Mouse (Mus musculus) myocyte (in vitro differentiated cells): Measurements from ENCODE around the gene Cd2ap.

ENCODE experiments used
- CEBPB ChIP-seq: IDR thresholded peaks from 2 replicates; pipeline ENCODE4 v1.6.1; 2011; ENCODE audit warnings: mild to moderate bottlenecking, moderate library complexity; ENCODE audit not compliant: poor library complexity, insufficient read depth, severe bottlenecking
- E2F4 ChIP-seq: IDR thresholded peaks from one replicate; pipeline ENCODE4 v1.6.1; 2011; ENCODE audit warnings: mild to moderate bottlenecking, control low read depth, moderate library complexity; ENCODE audit not compliant: insufficient read depth
- MAX ChIP-seq: IDR thresholded peaks from one replicate; pipeline ENCODE4 v1.6.1; 2011; ENCODE audit warnings: low read depth, mild to moderate bottlenecking, control low read depth
- MYOD1 ChIP-seq, 3 experiments: IDR thresholded peaks; one replicate each; pipeline ENCODE4 v1.6.1; 2011; ENCODE audit warnings: control low read depth in 2 of 3, low read depth in 2 of 3, mild to moderate bottlenecking in 2 of 3, moderate library complexity in 1 of 3; ENCODE audit not compliant: insufficient read length in 2 of 3, control insufficient read depth in 1 of 3
- MYOG ChIP-seq, 3 experiments: IDR thresholded peaks; one replicate each; pipeline ENCODE4 v1.6.1; 2011; ENCODE audit warnings: control low read depth in 2 of 3, low read depth in 2 of 3, mild to moderate bottlenecking in 2 of 3; ENCODE audit not compliant: insufficient read length in 2 of 3, control insufficient read depth in 1 of 3, insufficient read depth in 1 of 3
- POLR2A ChIP-seq: IDR thresholded peaks from one replicate; pipeline ENCODE4 v1.6.1; 2011; ENCODE audit warnings: low read depth, mild to moderate bottlenecking, control low read depth, moderate library complexity; ENCODE audit not compliant: insufficient read length
- POLR2AphosphoS2 ChIP-seq: IDR thresholded peaks from one replicate; pipeline ENCODE4 v1.6.1; 2011; ENCODE audit warnings: low read depth, control low read depth; ENCODE audit not compliant: insufficient read length
- REST ChIP-seq: IDR thresholded peaks from one replicate; pipeline ENCODE4 v1.6.1; 2011; ENCODE audit warnings: mild to moderate bottlenecking, control low read depth, moderate library complexity; ENCODE audit not compliant: insufficient read depth, insufficient read length
- TCF12 ChIP-seq: IDR thresholded peaks from one replicate; pipeline ENCODE4 v1.6.1; 2011; ENCODE audit warnings: mild to moderate bottlenecking, control low read depth; ENCODE audit not compliant: poor library complexity, insufficient read depth, severe bottlenecking
- USF1 ChIP-seq: IDR thresholded peaks from one replicate; pipeline ENCODE4 v1.6.1; 2011; ENCODE audit warnings: low read depth, mild to moderate bottlenecking, control low read depth, moderate library complexity

DNA sequence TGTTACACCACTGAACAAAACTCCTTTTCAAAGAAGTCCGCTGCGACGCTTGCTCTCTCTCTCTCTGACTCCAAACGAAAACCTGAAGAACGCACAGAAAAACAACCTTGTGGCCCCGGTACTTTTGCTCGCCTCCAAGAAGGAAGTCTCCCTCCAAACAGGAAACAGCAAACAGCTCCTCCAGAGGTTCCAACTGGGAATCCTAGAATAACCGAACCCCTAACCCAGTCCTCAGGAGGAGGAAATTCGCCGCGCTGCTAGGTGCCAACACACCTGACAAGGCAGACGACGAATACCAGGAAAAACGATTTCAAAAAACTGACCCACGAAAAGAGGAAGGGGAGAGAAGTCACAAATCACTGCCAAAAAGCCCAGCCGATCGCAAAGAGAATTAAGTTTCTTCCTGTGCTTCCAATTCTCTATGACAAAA lies 879 bp downstream of the Cd2ap start:
- TF ChIP-seq MYOD1 (IDR thresholded peaks at IDR 0.05; ENCODE audit: control insufficient read depth in 1 of 3, insufficient read length in 2 of 3, low read depth in 2 of 3) (no peak), TCF12 (no peak), POLR2A (no peak), USF1 (no peak), MAX (no peak), E2F4 (no peak), CEBPB (no peak), MYOG (IDR thresholded peaks at IDR 0.05; ENCODE audit: control insufficient read depth in 1 of 3, insufficient read depth in 1 of 3, insufficient read length in 2 of 3, low read depth in 2 of 3) (no peak), POLR2AphosphoS2 (no peak), REST (no peak)
